Mouse (Mus musculus) C2C12 (cell line): Measurements from ENCODE around the gene Lrguk.

Experiments used
- CEBPB ChIP-seq: IDR thresholded peaks from one replicate; pipeline ENCODE4 v1.6.1; 2011; ENCODE audit warnings: low read depth, mild to moderate bottlenecking, control low read depth, moderate library complexity
- CTCF ChIP-seq: IDR thresholded peaks from one replicate; pipeline ENCODE4 v1.5.1; 2011; ENCODE audit not compliant: control insufficient read depth, insufficient read depth, insufficient read length

- TF ChIP-seq CTCF (no peak), CEBPB (no peak)
These were observed 35.4 kb upstream of the Lrguk start for GRCm38 (mm10) chr6:33993842-33994241.
